Mouse (Mus musculus): Measurements from ENCODE around the gene Hspe1.

DNA sequence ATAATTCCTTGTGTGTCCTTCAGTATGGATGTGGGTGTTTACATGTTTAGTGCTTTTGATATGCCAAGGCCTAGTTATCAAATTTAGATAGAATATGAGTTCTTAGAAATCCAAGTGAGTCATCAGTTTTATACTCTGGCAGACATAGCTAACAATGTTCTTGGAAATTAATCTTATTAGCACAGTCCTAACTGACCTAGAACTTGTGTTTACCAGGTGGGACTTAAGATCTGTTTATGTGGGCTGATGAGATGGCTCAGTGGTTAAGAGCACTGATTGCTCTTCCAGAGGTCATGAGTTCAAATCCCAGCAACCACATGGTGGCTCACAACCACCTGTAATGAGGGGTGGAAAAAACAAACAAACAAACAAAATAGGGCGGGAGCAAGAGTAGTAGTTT lies 4.5 kb downstream of the Hspe1 start:
- no peak for TF ChIP-seq CTCF (IDR thresholded peaks at IDR 0.05; ENCODE audit: low read depth, low read length)
- TF ChIP-seq POLR2A (IDR thresholded peaks at IDR 0.05; ENCODE audit: extremely low read depth, insufficient read depth, low read length): no peak

Measured in liver, adult 2 months (tissue).